Mouse (Mus musculus) spleen, adult 18-20 months (tissue): ENCODE data around the gene Havcr2.
A peak's percentile ranks its signal among the peaks of the same experiment; 100 is the strongest.
"Not testable (repeated sequence)": the region's sequence is repeated elsewhere in the genome, so short reads cannot be mapped to it uniquely, and the experiment has no call there.

Experiments
- DNase-seq, 2 experiments: peaks; one replicate each; pipeline ENCODE4 v3.0.0; 2022; ENCODE audit warnings: mixed read lengths in 2 of 2

Gene Havcr2

DNA sequence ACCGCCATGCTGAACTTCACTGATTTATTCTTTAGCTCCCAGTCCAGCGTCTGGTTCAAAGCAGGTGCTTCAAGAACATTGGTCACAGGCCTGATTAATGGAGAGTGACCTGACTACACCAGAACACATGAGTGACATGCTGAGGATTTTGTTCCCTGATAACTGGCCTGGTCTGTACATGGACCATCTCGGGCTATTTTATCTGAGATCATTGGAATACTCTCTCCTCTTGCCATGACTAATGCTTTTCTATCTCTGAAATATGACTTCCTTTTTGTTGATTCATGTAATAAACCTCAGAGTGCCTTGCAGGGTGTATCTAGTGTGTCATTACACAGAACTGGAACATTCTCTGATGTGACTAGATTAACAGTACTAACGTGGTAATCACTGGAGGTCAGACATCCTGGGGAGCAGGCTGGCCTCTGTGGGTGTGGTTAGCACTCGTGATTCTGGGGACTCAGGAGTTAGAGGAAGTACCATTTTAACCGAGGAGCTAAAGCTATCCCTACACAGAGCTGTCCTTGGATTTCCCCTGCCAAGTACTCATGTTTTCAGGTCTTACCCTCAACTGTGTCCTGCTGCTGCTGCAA, at the start of gene Havcr2:
TSS of gene Havcr2 (plus strand) at position 483 of the 593 bp plus-strand sequence.
- no peak for DNase-seq

DNA sequence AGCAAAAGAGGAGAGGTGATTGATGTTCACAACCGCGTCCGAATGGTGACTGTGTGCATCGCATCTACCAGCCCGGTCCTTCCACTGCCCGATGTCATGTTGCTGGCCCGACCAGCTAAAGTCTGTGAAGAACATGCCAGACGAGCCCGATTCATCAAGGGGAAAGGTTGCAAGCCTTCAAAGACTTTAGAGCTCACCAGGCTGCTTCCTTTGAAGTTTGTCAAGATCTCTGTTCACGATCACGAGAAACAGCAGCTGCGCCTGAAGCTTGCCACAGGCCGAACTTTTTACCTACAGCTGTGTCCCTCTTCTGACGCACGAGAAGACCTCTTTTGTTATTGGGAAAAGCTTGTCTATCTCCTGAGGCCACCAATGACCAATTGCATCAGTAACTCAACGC, 49.7 kb upstream of the Havcr2 start:
- DNase-seq, result no peak

DNA sequence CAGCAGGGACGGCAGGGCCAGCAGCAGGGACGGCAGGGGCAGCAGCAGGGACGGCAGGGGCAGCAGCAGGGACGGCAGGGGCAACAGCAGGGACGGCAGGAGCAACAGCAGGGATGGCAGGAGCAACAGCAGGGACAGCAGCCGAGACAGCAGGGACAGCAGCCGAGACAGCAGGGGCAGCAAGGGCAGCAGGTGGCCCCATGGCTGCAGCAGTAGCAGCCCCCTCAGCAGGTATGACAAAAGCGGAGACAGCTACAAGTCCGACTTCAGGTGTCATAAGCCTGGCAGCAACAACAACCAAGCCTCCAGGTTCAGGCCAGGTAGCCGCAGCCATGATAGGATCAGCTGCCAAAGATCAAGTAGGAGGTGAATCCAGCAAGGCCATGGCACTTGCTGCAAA, 48.0 kb upstream of the Havcr2 start:
- no peak for DNase-seq

- no peak for DNase-seq
Observed at GRCm38 (mm10) chr11:46410018-46410563, 44.6 kb upstream of the Havcr2 start.

DNA sequence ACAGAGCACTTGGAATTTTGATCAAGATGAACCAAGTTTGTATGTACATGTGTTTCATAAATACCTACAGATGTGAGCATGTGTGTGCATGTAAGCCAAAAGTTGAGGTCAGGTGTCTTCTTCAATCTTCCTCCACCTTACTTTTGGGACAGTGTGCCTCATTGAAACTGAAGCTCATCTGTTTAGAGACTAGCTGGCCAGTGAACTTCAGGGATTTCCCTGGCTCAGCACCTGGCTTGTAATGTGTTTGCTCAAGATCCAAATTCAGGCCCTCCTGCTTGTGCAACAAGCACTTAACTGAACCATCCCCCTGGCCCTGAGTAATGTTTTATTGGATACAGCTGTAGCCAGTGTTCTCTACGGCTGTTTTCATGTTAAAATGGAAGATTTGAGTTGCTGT, 36.3 kb upstream of the Havcr2 start:
- DNase-seq, result no peak

GRCm38 (mm10) chr11:46418860-46419259, 35.9 kb upstream of the Havcr2 start:
- no peak for DNase-seq

GRCm38 (mm10) chr11:46421086-46421888, 33.4 kb upstream of the Havcr2 start:
- no peak for DNase-seq

DNA sequence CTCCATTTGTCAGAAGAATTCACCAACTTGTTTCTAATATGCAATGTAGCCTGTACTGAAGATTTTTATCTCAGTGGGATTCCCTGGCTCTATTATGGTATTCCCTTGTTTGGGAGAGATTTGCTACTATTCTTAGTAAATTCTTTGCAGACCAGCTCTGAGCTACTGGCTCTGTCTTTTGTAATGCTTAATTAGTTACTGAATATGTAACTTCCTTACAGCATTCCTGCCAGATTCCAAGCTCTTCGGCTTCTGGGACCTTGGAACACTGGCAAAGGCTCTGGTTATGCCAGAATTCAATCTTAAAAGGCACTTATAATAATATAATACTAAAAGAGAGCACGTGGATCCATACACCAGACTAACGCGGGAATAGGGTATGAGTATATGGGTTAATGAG, 26.6 kb upstream of the Havcr2 start:
- DNase-seq, result not testable (repeated sequence)

DNA sequence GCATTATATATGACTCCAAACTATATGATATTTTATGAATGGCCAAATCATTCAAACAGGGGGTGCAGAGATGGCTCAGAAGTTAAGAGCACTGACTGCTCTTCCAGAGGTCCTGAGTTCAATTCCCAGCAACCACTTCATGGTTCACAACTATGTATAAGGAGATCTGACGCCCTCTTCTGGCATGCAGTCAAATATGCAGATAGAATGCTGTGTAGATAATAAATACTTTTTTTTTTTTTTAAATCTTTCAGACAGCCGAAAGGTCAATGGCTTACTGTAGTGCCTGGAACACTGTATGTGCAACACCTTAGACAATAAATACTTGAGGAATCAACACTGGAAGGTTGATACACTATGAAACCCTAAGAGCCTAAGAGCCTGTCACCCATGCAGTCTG, 24.6 kb upstream of the Havcr2 start:
- no peak for DNase-seq

GRCm38 (mm10) chr11:46431129-46431528, 23.6 kb upstream of the Havcr2 start:
- peak; percentile 49 to 77 for DNase-seq

- no peak for DNase-seq
Observed at GRCm38 (mm10) chr11:46435363-46435762, 19.4 kb upstream of the Havcr2 start.

DNA sequence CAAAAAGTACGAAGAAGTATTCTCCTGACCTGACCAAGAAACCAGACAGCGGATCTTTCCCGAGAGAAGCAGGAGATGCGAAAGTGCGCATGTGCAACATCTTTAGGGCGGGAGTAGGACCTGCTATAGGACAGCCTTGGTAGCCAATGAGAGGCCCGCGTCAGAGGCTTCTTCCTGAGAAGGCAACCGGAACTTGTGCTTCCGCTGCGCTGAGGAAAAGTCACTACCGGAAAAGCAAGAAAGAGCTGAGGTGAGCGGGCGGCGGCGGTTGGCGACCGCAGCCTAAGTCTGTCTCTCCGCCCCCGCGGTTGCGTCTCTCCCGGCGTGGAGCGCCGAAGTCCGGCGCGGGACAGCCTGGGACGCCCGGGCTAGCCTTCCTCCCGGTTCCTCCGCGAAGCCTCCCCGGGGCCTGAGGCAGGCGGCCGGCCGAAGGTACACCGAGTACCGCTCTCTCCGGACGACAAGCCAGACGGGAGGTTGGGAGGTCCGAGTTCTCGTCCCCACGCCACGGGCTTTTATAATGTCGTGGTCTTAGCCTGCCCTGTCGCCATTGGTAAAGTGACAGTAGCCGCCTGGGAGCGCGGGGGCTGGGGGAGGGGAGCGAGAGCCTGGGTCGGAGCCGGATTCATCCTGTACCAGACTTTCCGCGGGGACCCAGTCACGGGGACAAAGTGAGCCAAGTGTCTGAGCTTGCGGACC, 17.8 kb upstream of the Havcr2 start, which contains the start of gene Med7:
TSS of gene Med7 (plus strand) at position 166 of the 699 bp plus-strand sequence.
- peak; percentile 83 to 91 for DNase-seq

DNA sequence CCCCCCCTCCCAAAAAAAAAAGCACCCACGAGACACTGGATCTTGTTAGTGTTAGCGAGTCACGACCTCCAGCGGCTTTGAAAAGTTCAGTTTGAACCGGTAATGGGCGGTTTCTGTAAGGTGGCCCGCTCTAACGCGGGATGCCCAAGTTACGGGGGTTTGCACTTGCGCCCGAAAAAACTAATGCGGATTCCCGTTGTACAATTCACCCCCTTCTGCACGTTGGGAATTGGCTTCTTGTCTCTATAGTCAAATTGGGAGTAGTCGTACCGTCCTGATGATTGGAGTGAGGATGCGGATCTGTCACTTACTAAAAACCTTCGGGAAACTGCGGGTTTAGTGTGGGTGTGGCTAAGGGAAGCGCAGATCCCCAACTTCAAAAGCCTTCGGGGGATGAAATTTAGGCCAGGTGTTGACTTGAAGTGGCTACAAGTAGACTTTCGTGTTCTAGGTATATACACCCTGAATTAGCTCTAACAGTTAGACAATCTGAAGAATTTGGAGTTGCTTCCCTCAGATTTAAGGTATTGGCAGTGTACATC, 17.2 kb upstream of the Havcr2 start:
- DNase-seq, result peak in 1 of 2 experiments; percentile 25

GRCm38 (mm10) chr11:46439005-46439543, 15.7 kb upstream of the Havcr2 start:
- DNase-seq, result no peak

- no peak for DNase-seq
Observed at GRCm38 (mm10) chr11:46441774-46442173, 13.0 kb upstream of the Havcr2 start.

DNA sequence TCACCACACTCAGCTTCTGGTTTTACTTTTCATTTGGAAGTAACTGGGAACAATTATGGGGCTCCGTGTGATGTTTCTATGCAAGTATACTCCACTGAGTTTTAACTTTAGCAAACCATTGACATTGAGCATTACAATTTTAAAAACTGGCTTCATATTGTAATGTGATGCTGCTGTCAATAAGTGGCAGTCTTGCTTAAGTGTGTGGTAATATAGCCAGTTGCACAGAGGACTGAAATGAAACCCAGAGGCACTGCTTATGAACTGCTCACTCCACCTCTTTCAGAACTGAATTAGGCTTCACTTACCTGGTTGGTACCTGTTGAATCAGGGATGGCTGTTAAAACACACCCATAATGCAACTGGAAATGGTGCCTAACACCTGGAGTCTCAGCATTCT, 11.6 kb upstream of the Havcr2 start:
- DNase-seq, result no peak

DNA sequence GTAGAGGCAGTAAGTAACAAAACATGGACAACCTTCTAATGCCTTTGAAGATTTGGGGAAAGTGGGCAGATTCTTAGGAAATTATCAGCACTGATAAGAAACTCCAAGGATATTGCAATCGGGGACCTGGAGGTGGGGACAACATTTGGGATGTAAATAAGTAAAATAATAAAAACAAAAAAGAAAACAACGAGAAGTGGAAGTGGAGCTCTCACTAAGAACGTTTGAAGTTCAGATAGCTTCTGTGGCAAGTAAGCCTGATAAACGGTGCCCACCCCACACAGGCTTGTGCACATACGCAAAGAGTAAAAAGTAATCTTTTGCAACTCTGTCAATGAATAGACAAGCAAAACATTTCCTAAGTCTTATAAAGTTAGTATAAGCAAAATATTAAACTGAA, 10.8 kb upstream of the Havcr2 start:
- DNase-seq, result no peak

DNA sequence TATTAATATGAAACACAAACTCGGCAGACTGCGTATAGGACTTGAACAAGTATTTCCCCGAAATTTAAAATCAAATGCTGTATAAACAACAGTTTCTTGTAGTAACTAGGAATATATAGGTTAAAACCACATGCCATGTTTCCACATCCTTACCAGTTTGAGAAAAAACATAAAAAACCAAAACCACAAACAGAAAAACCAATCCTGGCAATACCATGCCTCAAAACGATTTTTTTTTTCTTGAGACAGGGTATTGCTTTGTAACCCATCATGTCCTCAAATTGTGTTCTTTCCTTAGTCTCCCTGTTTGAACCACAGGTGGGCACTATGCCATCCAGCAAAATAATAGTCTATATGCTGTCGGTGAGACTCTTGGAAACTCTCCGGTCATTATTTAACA, 8.6 kb upstream of the Havcr2 start:
- DNase-seq, result no peak

GRCm38 (mm10) chr11:46447644-46448484, 6.9 kb upstream of the Havcr2 start:
- DNase-seq, result peak in 1 of 2 experiments; percentile 19

GRCm38 (mm10) chr11:46449461-46450080, 5.2 kb upstream of the Havcr2 start:
- DNase-seq, result no peak

DNA sequence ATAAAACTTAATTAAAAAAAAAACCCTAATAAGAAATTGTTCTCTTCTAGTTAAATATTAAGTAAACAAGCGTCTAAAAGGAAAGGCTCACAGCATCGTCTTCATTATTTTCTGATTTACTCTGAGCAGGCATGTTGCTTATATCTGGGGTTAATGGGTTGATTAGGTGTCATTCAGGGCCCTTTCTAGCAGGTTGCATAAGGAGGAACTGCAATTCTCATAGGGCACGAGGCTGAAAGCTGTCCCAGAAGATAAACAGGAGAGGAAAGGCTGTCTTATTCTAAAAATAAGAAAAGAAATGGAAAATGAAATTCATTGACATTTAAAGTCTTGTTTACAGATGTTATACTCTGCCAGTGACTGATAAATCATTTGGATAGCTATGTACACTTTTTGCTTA, 5.2 kb downstream of the Havcr2 start:
- no peak for DNase-seq
